14 mouse cellular contexts compared by ENCODE assay signal in genomic region chr10:115561136-115561880, GRCm38 (mm10). TPM values are rescaled to one million over a fixed set of nuclear protein-coding genes. Genes with fewer than 3 reads are reported as not detected.
DNase-seq lines count a peak whose midpoint lies in the region; ATAC-seq and TF ChIP-seq lines count a peak whose summit lies in the region.
"Had no signal": no experiment of that assay in that cellular context is flagged by ENCODE, and none has a peak within 500 bp of the region (broad histone marks: within the 10 kb centered on the region; RNA-seq: fewer than 3 reads in every experiment).

No protein-coding gene starts in this region.

- WGBS in lung, embryonic 14.5 days = 51% methylated on average over 12 of the region's 12 CpGs

- peak; percentile 4 for DNase-seq in ES-CJ7 (ENCODE audit: low read depth, low spot score)
- peak; percentile 57 to 58 for DNase-seq in cerebellum, postnatal 36 days
- peak; percentile 76 for DNase-seq in lung, embryonic 14.5 days
- DNase-seq in layer of hippocampus, adult 8-10 months (ENCODE audit: low spot score in 2 of 2) = no peak
- no peak for DNase-seq in yolk sac, embryonic 10.5 days (ENCODE audit: low spot score)
- no peak for DNase-seq in ovary, adult 18-20 months (ENCODE audit: low spot score)
- DNase-seq: right cerebral cortex, postnatal 4 days; thymus, adult 18-20 months had no signal

- no peaks in the 10 kb centered on the region for H3K79me3 ChIP-seq in C2C12 (ENCODE audit: low read depth)

- peaks cover 3% of the 10 kb centered on the region for H3K27me3 ChIP-seq in C2C12 (ENCODE audit: control insufficient read depth, insufficient read depth, insufficient read length)
- H3K27me3 ChIP-seq in lung, embryonic 14.5 days (ENCODE audit: insufficient read depth, low read length) = no peaks in the 10 kb centered on the region
- H3K27me3 ChIP-seq: heart, embryonic 15.5 days; limb, embryonic 12.5 days had no signal

- no peaks in the 10 kb centered on the region for H3K36me3 ChIP-seq in C2C12 (ENCODE audit: control insufficient read depth, insufficient read depth)
- no peaks in the 10 kb centered on the region for H3K36me3 ChIP-seq in lung, embryonic 14.5 days (ENCODE audit: insufficient read depth)
- H3K36me3 ChIP-seq: G1E; heart, embryonic 15.5 days; limb, embryonic 12.5 days; midbrain, embryonic 10.5 days had no signal

- H3K9me3 ChIP-seq in lung, embryonic 14.5 days (ENCODE audit: low read depth, low read length) = no peaks in the 10 kb centered on the region
- H3K9me3 ChIP-seq: heart, embryonic 15.5 days; limb, embryonic 12.5 days; midbrain, embryonic 10.5 days had no signal

- ATAC-seq in lung, embryonic 14.5 days (ENCODE audit: insufficient read depth) = peak; percentile 74

- H3K4me1 ChIP-seq in lung, embryonic 14.5 days (ENCODE audit: insufficient read depth) = no peaks in the 10 kb centered on the region
- H3K4me1 ChIP-seq: heart, embryonic 15.5 days had no signal

- TF ChIP-seq CTCF in C2C12 (IDR thresholded peaks at IDR 0.05; ENCODE audit: control insufficient read depth, insufficient read depth, insufficient read length) = no peak
- TF ChIP-seq CTCF in lung, embryonic 14.5 days (IDR thresholded peaks at IDR 0.05; ENCODE audit: low read depth) = no peak

- H3K4me3 ChIP-seq in C2C12 (ENCODE audit: insufficient read depth, poor library complexity, severe bottlenecking) = no peak overlapping the region
- H3K4me3 ChIP-seq in lung, embryonic 14.5 days (ENCODE audit: low read depth, low read length) = no peak overlapping the region
- H3K4me3 ChIP-seq: heart, embryonic 15.5 days; limb, embryonic 12.5 days; midbrain, embryonic 10.5 days had no signal

- H3K27ac ChIP-seq in lung, embryonic 14.5 days (ENCODE audit: low read depth) = peak overlapping the region; percentile 26; the same call in 1 of the 2 replicates
- H3K27ac ChIP-seq: heart, embryonic 15.5 days; limb, embryonic 12.5 days; midbrain, embryonic 10.5 days had no signal

- no peak overlapping the region for H3K4me2 ChIP-seq in lung, embryonic 14.5 days
- H3K4me2 ChIP-seq: heart, embryonic 15.5 days; limb, embryonic 12.5 days had no signal

- H3ac ChIP-seq in C2C12 (ENCODE audit: control insufficient read depth, insufficient read length, low read depth) = no peak overlapping the region

- no peak overlapping the region for H3K9ac ChIP-seq in lung, embryonic 14.5 days
- H3K9ac ChIP-seq: heart, embryonic 15.5 days; limb, embryonic 12.5 days had no signal

- no peaks in the 10 kb centered on the region for H3K79me2 ChIP-seq in C2C12 (ENCODE audit: control insufficient read depth, insufficient read depth)

TF ChIP-seq in C2C12, 6 proteins besides CTCF, POLR2A, EP300 and RAD21:
- TF ChIP-seq FOSL1 (IDR thresholded peaks at IDR 0.05; ENCODE audit: insufficient read depth, low read length, poor library complexity, severe bottlenecking) (no peak), MYOD1 (IDR thresholded peaks at IDR 0.05; ENCODE audit: control insufficient read depth, insufficient read length, low read depth) (no peak), MAX (IDR thresholded peaks at IDR 0.05) (no peak), CEBPB (IDR thresholded peaks at IDR 0.05; ENCODE audit: low read depth) (peak; percentile 59), USF1 (IDR thresholded peaks at IDR 0.05; ENCODE audit: low read depth) (no peak)

RNA-seq across cellular contexts. Expression of gene A930009A15Rik, which starts 8.5 kb away (rescaled TPM):
- not detected for polyA plus RNA-seq in C2C12 (2012; fragmentation: generic; extraction: Trizol)
- polyA plus RNA-seq in lung, embryonic 14.5 days (2014; fragmentation: Nextera tagmentation; extraction: Ambion mirVana) = not detected in 2 replicates
- total RNA-seq in layer of hippocampus, adult 8-10 months (2022) = 1 to 10 TPM in 1 of 4 experiments, under 1 TPM in 2, not detected in 1; 0.38 to 1.3 (median 0.45) TPM
- total RNA-seq: adrenal gland, adult 18-20 months; G1E had no signal
- polyA plus RNA-seq: G1E; heart, embryonic 15.5 days; limb, embryonic 12.5 days had no signal

RNA-seq across cellular contexts. Expression of gene Lgr5, which starts 26.3 kb away (rescaled TPM):
- 0.04 TPM for polyA plus RNA-seq in C2C12 (2012; fragmentation: generic; extraction: Trizol)
- polyA plus RNA-seq in lung, embryonic 14.5 days (2014; fragmentation: Nextera tagmentation; extraction: Ambion mirVana) = 2.4 and 3.5 TPM in 2 replicates
- 1 to 10 TPM; 1.9 to 2.3 (median 1.9) TPM for total RNA-seq in layer of hippocampus, adult 8-10 months (2022)
- polyA plus RNA-seq: G1E had no signal

Comparison
In these comparisons a context has a peak if more than half of its experiments do, and no peak if none do; other contexts are left out.
1. DNase-seq: peak in ES-CJ7 (single experiment), cerebellum, postnatal 36 days (2 of 2) and lung, embryonic 14.5 days (single experiment); none in layer of hippocampus, adult 8-10 months (0 of 2), yolk sac, embryonic 10.5 days (single experiment) and ovary, adult 18-20 months (single experiment).